Mouse (Mus musculus) hindbrain, postnatal 0 days (tissue): Measurements from ENCODE around the gene Lipt1. TPM values are rescaled to one million over a fixed set of nuclear protein-coding genes. Genes with fewer than 3 reads are reported as not detected.

Experiments used
- ATAC-seq: fragments of 200-750 bp; cut with Nextera tagmentation; 2 replicates; pipeline ENCODE4 v1.8.0; 2017; ENCODE audit warnings: mild to moderate bottlenecking, moderate TSS enrichment, moderate library complexity
- DNase-seq: peaks from one replicate; pipeline ENCODE4 v3.0.0-alpha.2; 2015; ENCODE audit warnings: low spot score
- H3K27ac ChIP-seq: fragments of 300-500 bp; sonication (generic); 2 replicates; pipeline ENCODE4 v1.5.1; 2014; ENCODE audit warnings: mild to moderate bottlenecking
- H3K27me3 ChIP-seq: fragments of 300-500 bp; sonication (generic); 2 replicates; pipeline ENCODE4 v1.6.1; 2014; ENCODE audit warnings: low read length, mixed read lengths; ENCODE audit not compliant: insufficient read depth
- H3K36me3 ChIP-seq: fragments of 300-500 bp; sonication (generic); 2 replicates; pipeline ENCODE4 v1.6.1; 2014; ENCODE audit warnings: low read length, mixed read lengths; ENCODE audit not compliant: insufficient read depth
- H3K4me1 ChIP-seq: fragments of 300-500 bp; sonication (generic); 2 replicates; pipeline ENCODE4 v1.6.1; 2014; ENCODE audit warnings: antibody characterized with exemption, low read length, mixed read lengths; ENCODE audit not compliant: insufficient read depth
- H3K4me2 ChIP-seq: fragments of 300-500 bp; sonication (generic); 2 replicates; pipeline ENCODE4 v1.6.1; 2014; ENCODE audit warnings: low read depth, mild to moderate bottlenecking, low read length, moderate library complexity, mixed read lengths
- H3K4me3 ChIP-seq: fragments of 300-500 bp; sonication (generic); 2 replicates; pipeline ENCODE4 v1.5.1; 2014; ENCODE audit warnings: low read length
- H3K9ac ChIP-seq: fragments of 300-500 bp; sonication (generic); replicated peaks from 2 replicates; pipeline ENCODE4 v1.6.1; 2014; ENCODE audit warnings: mild to moderate bottlenecking, low read length, moderate library complexity, mixed read lengths
- H3K9me3 ChIP-seq: fragments of 300-500 bp; sonication (generic); 2 replicates; pipeline ENCODE4 v1.6.1; 2016; ENCODE audit warnings: low read length, mixed read lengths
- CTCF ChIP-seq: IDR thresholded peaks from 2 replicates; pipeline ENCODE4 v1.5.1; 2016; ENCODE audit warnings: antibody characterized with exemption, control low read depth, low read depth
- WGBS: fragments of 180-500 bp; shearing (Covaris S2); extraction: QIAGEN DNeasy Blood & Tissue Kit; methylation state at CpG from one replicate; pipeline ENCODE4 v1.1.7; 2014; 5-methylcytosine and 5-hydroxymethylcytosine counted together
- polyA plus RNA-seq: library from polyadenylated mRNA; unstranded; fragments of >200 nt; fragmentation: Nextera tagmentation; extraction: Ambion mirVana; gene quantifications from 2 replicates; pipeline ENCODE4 v1.2.1, GENCODE M21; 2015
- total RNA-seq: library from RNA; depleted of rRNA; stranded (reverse); fragments of >200 nt; gene quantifications from 2 replicates; pipeline ENCODE4 v1.2.3, GENCODE M21; 2014

Lipt1 gene
- total and polyA plus RNA-seq, 2 experiments from 2014 or later: 6.4 to 14.2 TPM

DNA sequence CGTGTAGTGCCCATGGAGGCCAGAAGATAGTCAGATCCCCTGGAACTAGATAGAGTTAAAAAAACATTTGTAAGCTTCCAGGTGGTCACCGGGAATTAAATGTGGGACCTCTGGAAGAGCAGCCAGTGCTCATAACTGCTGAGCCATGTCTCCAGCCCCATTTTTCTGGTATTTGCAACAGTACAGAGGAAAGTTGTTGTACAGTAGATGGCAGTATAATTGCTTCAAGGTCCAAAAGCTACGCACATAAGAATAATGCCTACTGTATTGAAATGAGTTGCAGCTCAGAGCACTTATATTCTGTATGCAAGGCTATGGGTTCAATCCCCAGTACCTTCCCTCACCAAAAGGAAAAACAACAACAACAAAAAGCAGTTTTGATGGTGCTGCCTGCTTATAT, 19.9 kb downstream of the Lipt1 start:
- ATAC-seq (no peak), DNase-seq (peak; percentile 15)
- 58% methylated on average over 3 of the region's 3 CpGs for WGBS
- H3K27me3 ChIP-seq: no peaks in the 10 kb centered on the region
- peaks cover 13% of the 10 kb centered on the region; the same call in 1 of the 2 replicates for H3K36me3 ChIP-seq
- H3K9me3 ChIP-seq: no peaks in the 10 kb centered on the region
- H3K27ac ChIP-seq: no peak overlapping the region
- peak overlapping the region; percentile 93 for H3K4me2 ChIP-seq
- peaks cover 18% of the 10 kb centered on the region; the same call in 1 of the 2 replicates for H3K4me1 ChIP-seq
- H3K9ac ChIP-seq: no peak overlapping the region
- peak overlapping the region; percentile 68; the same call in 1 of the 2 replicates for H3K4me3 ChIP-seq
- peak; percentile 56 for TF ChIP-seq CTCF

GRCm38 (mm10) chr1:37894606-37895005, 23.1 kb downstream of the Lipt1 start:
- Histone ChIP-seq H3K36me3 (peaks cover 34% of the 10 kb centered on the region), H3K27ac (no peak overlapping the region), H3K4me3 (no peak overlapping the region), H3K27me3 (no peaks in the 10 kb centered on the region), H3K4me2 (no peak overlapping the region), H3K9ac (no peak overlapping the region), H3K4me1 (peaks cover 12% of the 10 kb centered on the region; the same call in 1 of the 2 replicates), H3K9me3 (no peaks in the 10 kb centered on the region)
- ATAC-seq: no peak
- TF ChIP-seq CTCF: no peak
- DNase-seq: no peak

- Histone ChIP-seq H3K9me3 (no peaks in the 10 kb centered on the region), H3K4me3 (no peak overlapping the region), H3K4me2 (no peak overlapping the region), H3K36me3 (peaks cover 30% of the 10 kb centered on the region), H3K9ac (no peak overlapping the region), H3K27ac (no peak overlapping the region), H3K27me3 (no peaks in the 10 kb centered on the region), H3K4me1 (no peaks in the 10 kb centered on the region)
- TF ChIP-seq CTCF: no peak
- no peak for ATAC-seq
- no peak for DNase-seq
- WGBS: 83% methylated on average over 4 of the region's 4 CpGs
Measured at GRCm38 (mm10) chr1:37899816-37900215, 28.3 kb downstream of the Lipt1 start.

DNA sequence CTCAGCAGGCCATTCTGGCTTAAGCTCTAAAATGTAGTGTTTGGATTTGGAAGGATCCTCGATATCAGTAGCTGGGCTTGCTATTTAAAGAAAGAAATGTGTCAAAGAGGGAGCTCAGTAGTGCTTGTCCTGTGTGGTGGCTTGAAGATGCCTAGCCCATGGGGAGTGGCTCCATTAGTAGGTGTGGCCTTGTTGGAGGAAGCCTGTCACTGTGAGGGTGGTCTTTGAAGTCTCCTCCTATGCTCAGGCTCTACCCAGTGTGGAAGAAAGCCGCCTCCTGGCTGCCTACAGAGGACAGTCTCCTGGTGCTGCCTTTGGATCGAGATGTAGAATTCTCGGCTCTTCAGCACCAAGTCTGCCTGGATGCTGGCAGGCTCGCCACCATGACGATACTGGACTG, 28.8 kb downstream of the Lipt1 start:
- peaks cover 29% of the 10 kb centered on the region for H3K36me3 ChIP-seq
- DNase-seq (no peak), ATAC-seq (no peak)
- H3K4me2 ChIP-seq: no peak overlapping the region
- H3K27ac ChIP-seq: no peak overlapping the region
- H3K9me3 ChIP-seq: no peaks in the 10 kb centered on the region
- no peak for TF ChIP-seq CTCF
- 63% methylated on average over 6 of the region's 6 CpGs for WGBS
- no peak overlapping the region for H3K9ac ChIP-seq
- H3K27me3 ChIP-seq: no peaks in the 10 kb centered on the region
- H3K4me3 ChIP-seq: no peak overlapping the region
- no peaks in the 10 kb centered on the region for H3K4me1 ChIP-seq

GRCm38 (mm10) chr1:37903178-37903577, 31.6 kb downstream of the Lipt1 start:
- Histone ChIP-seq H3K36me3 (peaks cover 11% of the 10 kb centered on the region; the same call in 1 of the 2 replicates), H3K9ac (no peak overlapping the region), H3K4me3 (no peak overlapping the region), H3K4me2 (no peak overlapping the region), H3K4me1 (no peaks in the 10 kb centered on the region), H3K27me3 (no peaks in the 10 kb centered on the region), H3K9me3 (no peaks in the 10 kb centered on the region), H3K27ac (no peak overlapping the region)
- peak; percentile 61 for TF ChIP-seq CTCF
- ATAC-seq (peak; percentile 56; the same call in 1 of the 2 replicates), DNase-seq (peak; percentile 56)
- 36% methylated on average over 6 of the region's 6 CpGs for WGBS

- Histone ChIP-seq H3K4me1 (no peaks in the 10 kb centered on the region), H3K9me3 (no peaks in the 10 kb centered on the region), H3K27ac (no peak overlapping the region), H3K4me2 (no peak overlapping the region), H3K36me3 (no peaks in the 10 kb centered on the region), H3K9ac (no peak overlapping the region), H3K27me3 (no peaks in the 10 kb centered on the region), H3K4me3 (no peak overlapping the region)
- ATAC-seq: no peak
- no peak for TF ChIP-seq CTCF
- 88% methylated on average over 2 of the region's 2 CpGs for WGBS
- no peak for DNase-seq
Measured at GRCm38 (mm10) chr1:37912751-37913150, 41.2 kb downstream of the Lipt1 start.

DNA sequence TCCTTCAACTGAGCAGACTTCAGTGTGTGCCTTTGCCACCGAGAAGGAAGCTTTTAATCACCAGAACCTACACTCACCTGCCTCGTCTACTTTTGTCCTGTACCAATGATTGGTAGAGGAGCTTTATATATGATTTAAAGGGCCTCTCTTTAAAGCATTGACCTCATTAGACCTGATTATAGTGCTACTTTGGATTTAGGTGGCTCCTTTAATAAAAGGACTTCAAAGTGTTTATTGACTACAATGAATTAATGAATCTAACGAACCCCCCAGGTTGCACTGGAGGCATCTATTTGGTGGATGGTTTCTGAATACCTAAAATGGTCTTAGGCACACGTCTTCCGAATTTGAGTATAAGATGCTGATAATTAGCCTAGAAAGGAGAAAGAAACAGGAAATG, 44.9 kb downstream of the Lipt1 start, which contains the start of gene Lyg2:
TSS of gene Lyg2 (minus strand) at position 101 of the 400 bp plus-strand sequence.
- ATAC-seq (no peak), DNase-seq (no peak)
- 75% methylated on average over 5 of the region's 5 CpGs for WGBS
- Histone ChIP-seq H3K4me2 (no peak within 1 kb of the TSS), H3K4me3 (no peak within 1 kb of the TSS), H3K27ac (no peak within 1 kb of the TSS), H3K36me3 (no peaks in the 10 kb centered on the region), H3K4me1 (no peaks in the 10 kb centered on the region), H3K27me3 (no peaks in the 10 kb centered on the region), H3K9ac (no peak within 1 kb of the TSS), H3K9me3 (no peaks in the 10 kb centered on the region)
- no peak for TF ChIP-seq CTCF
